Mouse (Mus musculus) ovary, postnatal 14 days (tissue): Measurements from ENCODE around the gene B3galt6.

Source experiments
- DNase-seq: peaks from one replicate; pipeline ENCODE4 v3.0.0; 2022; ENCODE audit warnings: low spot score

The B3galt6 gene

GRCm38 (mm10) chr4:155991211-155991907, 1.1 kb downstream of the B3galt6 start:
- no peak for DNase-seq

- no peak for DNase-seq
Measured at GRCm38 (mm10) chr4:155983788-155984187, 8.7 kb downstream of the B3galt6 start.

DNA sequence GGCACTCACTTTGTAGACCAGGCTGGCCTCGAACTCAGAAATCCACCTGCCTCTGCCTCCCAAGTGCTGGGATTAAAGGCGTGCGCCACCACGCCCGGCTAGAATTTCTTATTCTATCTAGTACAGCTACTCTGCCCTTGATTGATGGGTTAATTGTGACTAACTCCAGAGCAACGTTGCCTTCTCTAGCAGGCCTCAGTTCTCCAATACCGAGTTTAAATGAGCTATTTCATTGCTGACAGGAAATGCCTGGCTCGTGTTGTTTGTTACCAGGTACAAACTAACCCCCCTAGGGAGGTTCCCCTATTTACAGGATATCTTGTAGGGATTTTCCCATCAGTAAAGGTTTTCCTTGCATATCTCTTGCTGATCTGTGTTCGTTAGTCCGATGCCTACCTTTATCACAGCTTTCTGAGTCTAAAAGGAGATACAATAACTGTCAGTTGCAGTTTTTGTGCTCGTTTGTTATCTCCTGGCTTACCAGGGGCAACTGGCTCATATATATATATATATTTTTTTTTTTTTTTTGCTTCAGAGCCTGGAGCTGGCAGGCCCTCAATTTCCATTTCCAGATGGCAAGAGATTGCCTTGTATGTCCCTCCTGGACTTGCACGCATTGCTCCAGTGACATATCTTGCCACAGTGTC, 10.9 kb downstream of the B3galt6 start:
- no peak for DNase-seq

GRCm38 (mm10) chr4:155973239-155973638, 19.2 kb downstream of the B3galt6 start:
- no peak for DNase-seq

- no peak for DNase-seq
Measured at GRCm38 (mm10) chr4:155972651-155973050, 19.8 kb downstream of the B3galt6 start.

GRCm38 (mm10) chr4:155970286-155970685, 22.2 kb downstream of the B3galt6 start:
- no peak for DNase-seq

DNA sequence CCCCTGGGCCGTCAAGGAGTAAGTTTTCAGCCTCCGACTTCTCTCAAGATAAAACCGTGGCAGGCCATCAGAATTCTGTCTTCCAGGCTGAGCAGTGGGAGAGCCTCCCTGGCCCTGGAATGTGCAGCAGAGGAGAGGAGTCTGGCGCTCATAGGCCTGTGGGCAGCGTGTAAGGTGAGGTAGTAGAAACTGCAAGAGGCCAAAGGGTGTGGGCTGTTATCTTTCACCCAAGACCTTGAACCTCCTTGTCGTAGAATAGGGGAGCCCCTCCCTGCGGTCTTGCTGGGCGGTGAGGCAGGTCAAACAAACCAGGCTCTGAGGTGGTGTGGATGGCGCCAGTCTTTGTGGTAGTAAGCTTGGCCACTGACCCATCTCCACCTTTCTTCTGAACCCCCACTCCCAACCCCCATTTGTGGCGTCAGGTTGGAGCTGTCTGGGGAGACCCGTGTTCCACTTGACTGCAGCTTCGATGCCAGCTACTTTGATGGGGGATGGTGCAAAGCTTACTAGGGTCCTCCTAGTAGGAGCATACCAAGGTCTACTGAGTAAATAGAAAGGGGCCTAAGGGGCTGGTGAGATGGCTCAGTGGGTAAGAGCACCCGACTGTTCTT, 23.3 kb downstream of the B3galt6 start:
- DNase-seq, result no peak

DNA sequence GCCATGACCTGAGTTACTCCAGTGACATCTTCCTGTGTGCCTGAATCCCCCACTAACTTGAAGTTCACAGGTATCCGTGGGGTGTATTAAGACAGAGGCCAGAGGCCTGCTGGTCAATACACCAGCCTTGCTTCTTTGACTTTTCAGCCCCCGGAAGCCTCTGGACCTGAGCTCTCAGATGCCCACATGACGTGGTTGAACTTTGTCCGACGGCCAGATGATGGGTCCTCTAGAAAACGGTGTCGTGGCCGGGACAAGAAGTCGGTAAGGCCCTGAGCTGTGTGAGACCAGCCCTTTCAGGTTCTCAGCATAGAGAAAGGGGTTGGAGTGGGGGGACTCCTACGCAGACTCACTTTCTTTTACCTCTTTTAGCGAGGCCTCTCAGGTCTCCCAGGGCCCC, 28.1 kb downstream of the B3galt6 start:
- no peak for DNase-seq

DNA sequence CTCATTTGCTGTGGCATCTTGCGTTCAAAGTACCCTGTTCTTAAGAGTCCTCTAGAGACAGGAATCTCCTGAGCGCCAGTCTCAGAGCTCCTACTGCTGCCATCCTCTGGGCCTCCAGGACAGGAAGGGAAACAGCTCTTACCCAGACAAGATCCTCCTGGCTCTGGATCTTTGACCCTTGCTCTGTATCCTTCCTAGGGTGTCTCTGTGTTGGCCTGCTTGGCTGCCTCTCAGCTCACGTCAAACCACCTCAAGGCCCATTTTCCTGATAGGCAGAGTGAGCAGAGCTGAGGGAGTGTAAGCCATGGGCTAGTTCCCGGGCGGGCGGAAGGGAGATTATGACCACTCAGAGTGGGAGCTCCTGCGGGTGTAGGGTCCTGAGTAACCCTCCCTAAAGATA, 29.3 kb downstream of the B3galt6 start:
- no peak for DNase-seq

DNA sequence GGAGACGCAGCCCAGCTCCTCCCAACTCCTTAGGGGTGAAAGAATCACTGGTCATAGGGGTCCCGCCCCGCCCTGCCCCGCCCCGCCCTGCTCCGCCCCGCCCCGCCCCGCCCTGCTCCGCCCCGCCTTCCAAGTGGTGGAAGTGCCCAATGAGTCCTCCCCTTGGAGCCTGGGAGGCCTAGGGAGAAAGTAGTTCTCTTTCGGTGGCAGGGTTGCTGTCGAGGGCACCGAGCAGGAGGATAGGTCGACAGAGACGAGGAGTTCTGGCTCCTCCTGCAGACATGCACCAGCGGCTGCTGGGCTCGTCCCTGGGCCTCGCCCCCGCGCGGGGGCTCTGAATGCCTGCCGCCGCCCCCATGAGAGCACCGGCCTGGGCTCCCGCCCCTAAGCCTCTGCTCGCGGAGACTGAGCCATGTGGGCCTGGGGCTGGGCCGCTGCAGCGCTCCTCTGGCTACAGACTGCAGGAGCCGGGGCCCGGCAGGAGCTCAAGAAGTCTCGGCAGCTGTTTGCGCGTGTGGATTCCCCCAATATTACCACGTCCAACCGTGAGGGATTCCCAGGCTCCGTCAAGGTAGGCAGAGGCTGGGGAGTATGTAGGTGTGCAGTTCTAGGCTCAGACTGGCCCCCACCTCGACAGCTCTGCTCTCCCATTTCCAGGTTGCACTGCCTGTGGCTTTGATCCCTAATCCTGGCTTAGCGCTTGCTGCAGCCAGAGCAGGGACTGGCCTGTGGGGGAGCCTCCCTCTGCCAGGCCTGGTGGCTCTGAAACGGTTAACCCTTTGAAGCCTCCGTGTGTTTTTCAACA, 30.1 kb downstream of the B3galt6 start, which contains the start of gene C1qtnf12:
Gene C1qtnf12, plus strand, starts transcription at position 152 of the 805 bp plus-strand sequence.
- DNase-seq, result no peak

DNA sequence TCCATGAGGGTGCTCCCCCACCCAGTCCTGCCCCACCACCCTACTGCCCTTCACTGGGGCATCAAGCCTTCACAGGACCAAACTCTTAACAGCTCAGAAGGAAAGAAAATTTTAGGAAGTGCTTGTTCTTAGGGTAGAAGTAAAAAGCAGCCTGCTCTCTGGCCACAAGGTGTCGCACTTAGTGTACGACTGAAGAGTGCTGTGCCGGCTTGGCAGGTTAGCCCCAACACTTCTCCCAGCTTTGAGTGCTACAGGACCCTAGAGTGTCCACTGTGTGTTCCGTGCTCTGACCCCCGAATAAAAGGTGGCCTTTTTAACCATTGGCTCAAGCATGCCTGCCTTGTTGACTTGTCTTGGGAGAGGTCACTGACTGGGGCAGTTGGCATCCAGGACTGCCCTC, 33.2 kb downstream of the B3galt6 start:
- peak; percentile 60 for DNase-seq

GRCm38 (mm10) chr4:155955491-155955890, 37.0 kb downstream of the B3galt6 start:
- no peak for DNase-seq

DNA sequence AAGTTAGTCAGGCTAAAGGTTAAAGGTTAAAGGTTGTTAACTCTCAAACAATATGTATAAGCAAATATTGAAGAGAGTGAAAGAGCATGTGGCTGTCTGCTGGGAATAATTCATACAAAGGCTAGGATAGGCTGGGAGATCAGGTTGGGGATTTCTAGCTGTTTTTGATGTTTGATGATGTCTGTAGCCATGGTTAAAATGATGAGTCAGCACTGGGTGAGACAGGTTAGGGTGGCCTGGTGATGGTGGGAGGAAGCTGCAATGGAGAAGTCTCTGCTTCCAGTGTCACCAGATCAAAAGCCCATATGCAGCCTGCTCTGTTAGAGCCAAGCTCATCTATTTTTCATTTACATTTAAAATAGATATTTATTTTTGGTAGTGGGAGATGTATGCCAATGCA, 45.4 kb downstream of the B3galt6 start:
- no peak for DNase-seq

DNA sequence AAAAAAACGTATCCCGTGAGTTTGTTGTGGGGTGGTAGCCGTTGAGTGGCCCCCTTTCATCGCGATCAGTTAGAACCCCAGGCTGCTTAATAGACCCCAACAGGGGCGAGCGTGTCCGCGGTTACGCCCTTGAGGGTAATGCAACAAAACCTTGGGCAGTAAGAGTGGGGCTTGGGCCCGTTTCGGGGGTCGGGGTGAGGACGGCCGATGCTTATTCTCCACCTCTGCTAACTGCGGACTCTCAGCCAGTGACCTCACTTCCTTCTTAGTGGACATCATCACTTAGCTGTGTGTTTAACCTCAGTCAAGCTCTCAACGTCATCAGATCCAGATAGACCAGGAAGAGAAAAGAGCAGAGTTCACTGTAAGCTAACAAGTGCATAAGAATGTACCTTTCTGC, 48.2 kb downstream of the B3galt6 start:
- no peak for DNase-seq

DNA sequence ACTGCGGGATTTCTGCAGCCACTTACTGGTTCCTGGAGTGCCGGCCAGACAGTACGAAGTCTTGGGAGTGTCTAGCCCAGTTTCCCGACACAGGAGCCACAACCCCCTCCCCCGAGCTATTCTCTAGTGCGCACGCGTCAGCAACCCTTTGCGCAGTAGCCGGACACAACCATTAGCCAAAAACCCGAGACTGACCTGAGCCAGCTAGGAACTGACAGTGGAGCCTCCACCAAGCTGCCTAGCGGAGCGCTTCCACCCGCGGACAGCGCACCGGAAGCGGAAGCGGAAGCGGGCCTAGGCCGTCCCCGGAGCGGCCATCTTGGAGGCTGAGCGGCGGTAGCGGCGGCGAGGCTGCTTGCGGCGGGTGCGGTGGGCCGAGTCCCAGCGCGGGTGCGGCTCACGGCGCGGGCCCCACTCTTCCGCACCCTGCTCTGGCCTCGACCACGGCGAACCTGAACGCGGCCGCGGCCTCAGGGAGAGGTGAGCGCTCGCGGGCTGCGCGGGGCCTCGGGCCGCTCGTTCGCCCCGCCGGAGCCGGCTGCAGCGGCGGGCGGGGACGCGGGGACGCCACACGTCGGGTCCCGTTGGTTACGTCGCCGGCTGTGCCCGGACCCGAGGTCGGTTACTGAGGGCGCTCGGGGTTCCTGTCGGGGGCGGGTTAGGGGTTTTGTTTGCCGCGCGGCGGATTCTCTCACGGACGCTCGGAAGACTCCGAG, 48.8 kb downstream of the B3galt6 start, which contains the start of gene Ube2j2:
Gene Ube2j2, plus strand, starts transcription at position 298 of the 716 bp plus-strand sequence.
- peak; percentile 97 for DNase-seq

- peak; percentile 24 for DNase-seq
Measured at GRCm38 (mm10) chr4:155943049-155943452, 49.4 kb downstream of the B3galt6 start.
